Mouse (Mus musculus) spleen, postnatal 14 days (tissue): ENCODE measurements around the gene Serpinb6d.

Source experiments
- DNase-seq, 2 experiments: peaks; one replicate each; pipeline ENCODE4 v3.0.0; 2021 to 2022; ENCODE audit warnings: low spot score in 2 of 2

Serpinb6d gene

DNA sequence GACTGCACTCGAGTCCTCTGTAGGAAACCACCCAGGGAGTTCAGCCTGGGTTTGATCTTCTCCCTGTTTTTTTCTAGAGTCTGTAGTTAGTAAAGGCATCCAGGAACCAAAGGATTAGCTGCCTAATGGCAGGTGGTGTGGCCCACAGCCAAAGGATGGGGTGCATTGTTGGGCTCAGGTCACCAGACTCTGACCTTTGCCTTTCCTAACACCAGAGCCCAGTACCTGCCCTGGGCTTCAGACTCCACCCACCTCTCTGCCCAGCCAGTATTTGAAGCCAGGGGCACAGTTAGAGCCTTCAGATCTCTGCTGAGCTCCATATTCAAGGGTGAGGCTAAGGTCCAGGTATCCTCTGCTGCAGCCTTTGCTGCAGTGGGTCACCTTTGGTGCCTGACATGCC, at the start of gene Serpinb6d:
Gene Serpinb6d, plus strand, starts transcription at position 301 of the 400 bp plus-strand sequence.
- no peak for DNase-seq

GRCm38 (mm10) chr13:33622921-33623320, 38.3 kb upstream of the Serpinb6d start:
- DNase-seq: no peak

GRCm38 (mm10) chr13:33642540-33642939, 18.7 kb upstream of the Serpinb6d start:
- no peak for DNase-seq

DNA sequence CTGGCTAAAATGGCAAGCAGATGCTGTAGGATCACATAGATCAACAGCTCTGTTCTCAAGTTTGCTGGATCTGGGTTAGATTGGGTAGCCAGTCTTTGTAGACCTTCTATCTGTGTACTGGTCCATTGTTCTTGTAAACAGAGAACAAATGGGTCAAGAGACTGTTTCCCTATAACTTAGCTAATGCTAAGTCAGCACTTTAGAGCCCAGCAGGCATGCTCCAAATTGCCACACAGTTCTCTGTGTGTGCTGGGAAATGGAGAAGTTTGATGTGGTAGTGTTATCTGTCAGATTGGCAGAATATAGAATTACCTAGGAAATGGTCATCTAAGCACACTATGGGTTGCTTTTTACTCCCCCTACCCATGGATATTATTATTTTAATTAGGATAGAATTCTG, 1.3 kb downstream of the Serpinb6d start:
- DNase-seq: no peak

DNA sequence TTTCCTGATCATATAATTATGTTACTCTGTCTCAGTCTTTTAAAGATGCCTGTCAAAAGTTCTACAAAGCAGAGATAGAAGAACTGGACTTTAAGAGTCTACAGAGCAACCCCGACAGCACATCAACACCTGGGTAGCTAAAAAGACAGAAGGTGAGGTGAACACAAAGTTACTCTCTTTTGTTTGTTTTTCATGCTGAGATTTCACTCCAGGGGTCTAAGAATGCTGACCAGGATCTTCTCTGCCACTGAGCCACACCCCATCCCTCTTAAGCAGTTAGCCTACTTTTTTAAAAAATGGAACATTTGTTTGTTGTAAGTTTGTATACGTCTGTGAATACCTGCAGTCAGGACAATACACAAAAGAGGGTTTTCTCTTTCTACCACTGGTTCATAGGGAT, 59.1 kb downstream of the Serpinb6d start:
- DNase-seq: no peak
